Mouse (Mus musculus): ENCODE measurements around the gene Morn3.

Gene Morn3

DNA sequence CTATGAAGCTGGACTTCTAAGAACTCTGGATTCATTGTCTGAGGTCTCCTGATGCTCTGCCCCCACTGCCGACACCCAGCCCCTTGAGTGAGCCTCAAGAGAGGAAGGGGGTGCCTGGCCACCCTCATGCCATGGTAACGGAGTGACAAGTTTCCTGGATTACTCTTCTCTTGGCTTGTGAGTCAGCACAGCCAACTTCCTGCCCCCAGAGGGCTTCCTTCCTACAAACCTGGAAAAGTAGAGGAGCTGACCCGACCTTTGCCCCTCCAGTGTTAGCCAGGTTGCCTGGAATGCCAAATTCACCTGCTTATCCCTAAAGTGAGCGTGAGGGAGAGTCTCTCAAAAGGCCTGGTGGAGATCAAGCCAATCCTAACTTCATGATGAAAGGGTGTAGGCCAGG lies 29.3 kb downstream of the Morn3 start:
- CTCF ChIA-PET = no interaction called here
- POLR2A ChIA-PET = interaction anchor here in 2 of 4 experiments (0.6 to 6.3 kb wide), 7 partner anchors 12 to 122 kb away, joined by 3 to 56 read pairs (median 4); partner anchors contain the start of gene Kdm2b (in 1 of the 2)

- ChIA-PET CTCF (interaction anchor here in 3 of 4 experiments (0.6 to 3.4 kb wide), 22 partner anchors 8 to 156 kb away, joined by 3 to 28 read pairs (median 4); partner anchors contain the start of gene Morn3 (in 1 of the 3)), POLR2A (interaction anchor here (0.6 to 6.3 kb wide), 52 partner anchors 9 to 816 kb away, joined by 3 to 71 read pairs (median 7); partner anchors contain the start of genes Kdm2b (in 2 of the 4), Anapc5 (in 1 of the 4) and Rhof (in 1 of the 4))
These were observed 30.9 kb downstream of the Morn3 start for GRCm38 (mm10) chr5:123015915-123016314.

DNA sequence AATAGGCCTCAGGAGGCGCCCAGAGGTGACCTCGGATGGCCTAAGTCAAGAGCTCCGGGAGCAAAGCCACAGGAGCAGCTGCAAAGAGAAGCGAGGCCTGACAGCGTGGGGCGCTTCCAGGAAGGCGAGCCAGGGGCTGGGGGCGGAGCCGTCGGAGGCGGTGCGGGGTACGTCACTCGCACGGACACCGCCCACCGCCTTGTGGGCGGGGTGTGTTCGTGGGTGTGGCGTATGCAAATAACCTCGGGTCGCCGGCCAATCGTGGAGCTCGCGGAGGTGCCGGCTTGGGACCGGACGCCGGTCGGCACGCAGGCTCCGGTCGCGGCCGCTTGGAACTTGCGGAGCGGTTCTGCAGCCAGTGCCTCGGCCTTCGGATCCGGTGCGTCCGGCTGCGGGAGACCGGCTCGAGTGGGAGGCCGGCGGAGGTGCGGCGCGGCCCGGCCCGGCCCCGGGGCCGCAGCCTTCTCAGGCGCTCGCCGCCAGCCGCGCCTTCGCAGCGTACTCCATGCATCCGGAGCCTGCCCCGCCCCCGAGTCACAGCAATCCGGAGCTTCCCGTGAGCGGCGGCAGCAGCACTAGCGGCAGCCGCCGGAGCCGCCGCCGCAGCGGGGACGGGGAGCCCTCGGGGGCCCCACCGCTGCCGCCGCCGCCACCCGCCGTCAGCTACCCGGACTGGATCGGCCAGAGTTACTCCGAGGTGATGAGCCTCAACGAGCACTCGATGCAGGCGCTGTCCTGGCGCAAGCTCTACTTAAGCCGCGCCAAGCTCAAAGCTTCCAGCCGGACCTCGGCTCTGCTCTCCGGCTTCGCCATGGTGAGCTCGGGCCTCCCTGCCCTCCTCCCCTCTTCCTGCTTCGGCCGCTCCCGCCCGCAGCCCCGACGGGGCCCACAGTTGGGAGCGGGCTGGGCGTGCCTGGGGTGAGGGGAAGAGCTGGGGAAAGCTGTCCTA lies 31.8 kb downstream of the Morn3 start, which contains the start of gene Orai1:
TSS of gene Orai1 (plus strand) at position 322 of the 949 bp plus-strand sequence.
- ChIA-PET CTCF (interaction anchor here (0.5 to 3.4 kb wide), 62 partner anchors 9 to 955 kb away, joined by 3 to 28 read pairs (median 4); partner anchors contain the start of genes Kdm2b (in 1 of the 4), Morn3 (in 1 of the 4) and Rhof (in 1 of the 4)), POLR2A (interaction anchor here (0.5 to 6.3 kb wide), 108 partner anchors 9 to 1696 kb away, joined by 3 to 71 read pairs (median 4); partner anchors contain the start of genes Kdm2b (in 2 of the 4), Anapc5 (in 1 of the 4), Kntc1 (in 1 of the 4) and Rhof (in 1 of the 4))

- CTCF ChIA-PET = interaction anchor here (0.6 to 3.4 kb wide), 23 partner anchors 8 to 179 kb away, joined by 3 to 13 read pairs (median 4); no protein-coding TSS in a partner anchor
- POLR2A ChIA-PET = interaction anchor here in 3 of 4 experiments (0.5 to 6.3 kb wide), 36 partner anchors 8 to 735 kb away, joined by 3 to 71 read pairs (median 6); partner anchors contain the start of genes Kdm2b (in 2 of the 3), Kntc1 (in 1 of the 3) and Rsrc2 (in 1 of the 3)
These were observed 33.1 kb downstream of the Morn3 start for GRCm38 (mm10) chr5:123013599-123014315.

- ChIA-PET CTCF (interaction anchor here in 2 of 4 experiments (0.5 to 0.9 kb wide), 3 partner anchors 38 to 94 kb away, joined by 4 to 14 read pairs (median 6); no protein-coding TSS in a partner anchor), POLR2A (interaction anchor here in 1 of 4 experiments (0.6 to 0.7 kb wide), 2 partner anchors 13 to 25 kb away, joined by 3 read pairs; no protein-coding TSS in a partner anchor)
These were observed 35.1 kb downstream of the Morn3 start for GRCm38 (mm10) chr5:123011705-123012104.

DNA sequence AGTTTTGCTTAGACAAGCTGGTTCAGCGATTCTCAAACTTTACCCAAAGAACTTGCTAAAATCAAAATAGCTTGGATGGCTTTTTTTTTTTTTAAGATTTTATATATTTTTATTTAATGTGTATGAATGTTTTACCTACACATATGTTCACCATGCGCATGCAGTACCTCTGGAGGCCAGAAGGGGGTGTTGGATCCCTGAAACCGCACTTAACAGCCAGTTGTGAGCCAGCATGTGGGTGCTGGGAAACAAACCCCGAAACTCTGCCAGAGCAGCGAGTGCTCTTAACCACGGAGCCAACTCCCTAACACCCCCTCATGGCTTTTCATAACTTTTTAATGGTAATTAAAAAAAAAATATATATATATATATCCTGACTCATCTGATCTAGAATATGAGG lies 36.0 kb downstream of the Morn3 start:
- POLR2A ChIA-PET = interaction anchor here in 2 of 4 experiments (0.7 to 1.0 kb wide), 2 partner anchors 28 to 209 kb away, joined by 3 read pairs; no protein-coding TSS in a partner anchor
- CTCF ChIA-PET = interaction anchor here (0.6 to 1.3 kb wide), 12 partner anchors 12 to 343 kb away, joined by 3 to 9 read pairs (median 3); partner anchors contain the start of gene Rhof (in 1 of the 4)

GRCm38 (mm10) chr5:123009873-123010272 lies 36.9 kb downstream of the Morn3 start:
- CTCF ChIA-PET = interaction anchor here (0.6 to 1.3 kb wide), 10 partner anchors 11 to 231 kb away, joined by 3 to 5 read pairs (median 3); partner anchors contain the start of gene Rhof (in 1 of the 4)
- POLR2A ChIA-PET = interaction anchor here in 2 of 4 experiments (0.7 to 1.0 kb wide), 2 partner anchors 9 to 29 kb away, joined by 3 read pairs; no protein-coding TSS in a partner anchor

GRCm38 (mm10) chr5:123008877-123009493 lies 37.8 kb downstream of the Morn3 start:
- ChIA-PET CTCF (no interaction called here), POLR2A (interaction anchor here in 1 of 4 experiments (0.6 kb wide), 1 partner anchor 22 kb away, joined by 3 read pairs; no protein-coding TSS in a partner anchor)

- POLR2A ChIA-PET = interaction anchor here in 3 of 4 experiments (0.5 to 3.3 kb wide), 16 partner anchors 9 to 864 kb away, joined by 3 to 18 read pairs (median 4); partner anchors contain the start of genes Orai1 (in 3 of the 3), Kdm2b (in 1 of the 3) and Rhof (in 1 of the 3)
These were observed 40.9 kb downstream of the Morn3 start for GRCm38 (mm10) chr5:123005716-123006592.

DNA sequence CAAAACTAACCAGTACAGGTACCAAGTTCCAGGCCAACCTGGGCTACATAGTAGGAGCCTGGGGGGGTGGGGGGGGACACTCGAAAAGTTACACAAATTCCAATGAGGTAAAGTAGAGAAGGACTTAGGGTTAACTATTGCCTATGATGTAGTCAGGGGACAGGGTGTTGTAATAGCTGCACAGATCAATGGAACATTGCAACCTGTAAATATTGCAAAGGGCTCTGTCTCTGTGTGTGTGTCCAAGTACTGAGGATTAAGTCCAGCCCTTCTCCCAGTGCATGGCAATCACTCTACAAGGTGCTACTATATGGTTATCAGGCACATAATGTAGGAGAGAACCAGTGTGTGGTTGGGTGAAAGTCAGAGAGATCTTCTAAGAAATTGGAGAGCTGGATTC lies 45.9 kb downstream of the Morn3 start:
- ChIA-PET CTCF (interaction anchor here in 1 of 4 experiments (0.6 to 2.6 kb wide), 3 partner anchors 14 to 220 kb away, joined by 3 to 6 read pairs (median 5); partner anchors contain the start of gene Orai1), POLR2A (interaction anchor here in 3 of 4 experiments (0.6 to 3.9 kb wide), 13 partner anchors 9 to 172 kb away, joined by 3 to 20 read pairs (median 3); partner anchors contain the start of gene Orai1 (in 1 of the 3))

More at GRCm38 (mm10) chr5:123005716-123006592, 40.9 kb downstream of the Morn3 start:
- CTCF ChIA-PET = interaction anchor here (0.5 to 2.1 kb wide), 8 partner anchors 9 to 69 kb away, joined by 3 to 10 read pairs (median 4); partner anchors contain the start of gene Orai1 (in 2 of the 4)

DNA sequence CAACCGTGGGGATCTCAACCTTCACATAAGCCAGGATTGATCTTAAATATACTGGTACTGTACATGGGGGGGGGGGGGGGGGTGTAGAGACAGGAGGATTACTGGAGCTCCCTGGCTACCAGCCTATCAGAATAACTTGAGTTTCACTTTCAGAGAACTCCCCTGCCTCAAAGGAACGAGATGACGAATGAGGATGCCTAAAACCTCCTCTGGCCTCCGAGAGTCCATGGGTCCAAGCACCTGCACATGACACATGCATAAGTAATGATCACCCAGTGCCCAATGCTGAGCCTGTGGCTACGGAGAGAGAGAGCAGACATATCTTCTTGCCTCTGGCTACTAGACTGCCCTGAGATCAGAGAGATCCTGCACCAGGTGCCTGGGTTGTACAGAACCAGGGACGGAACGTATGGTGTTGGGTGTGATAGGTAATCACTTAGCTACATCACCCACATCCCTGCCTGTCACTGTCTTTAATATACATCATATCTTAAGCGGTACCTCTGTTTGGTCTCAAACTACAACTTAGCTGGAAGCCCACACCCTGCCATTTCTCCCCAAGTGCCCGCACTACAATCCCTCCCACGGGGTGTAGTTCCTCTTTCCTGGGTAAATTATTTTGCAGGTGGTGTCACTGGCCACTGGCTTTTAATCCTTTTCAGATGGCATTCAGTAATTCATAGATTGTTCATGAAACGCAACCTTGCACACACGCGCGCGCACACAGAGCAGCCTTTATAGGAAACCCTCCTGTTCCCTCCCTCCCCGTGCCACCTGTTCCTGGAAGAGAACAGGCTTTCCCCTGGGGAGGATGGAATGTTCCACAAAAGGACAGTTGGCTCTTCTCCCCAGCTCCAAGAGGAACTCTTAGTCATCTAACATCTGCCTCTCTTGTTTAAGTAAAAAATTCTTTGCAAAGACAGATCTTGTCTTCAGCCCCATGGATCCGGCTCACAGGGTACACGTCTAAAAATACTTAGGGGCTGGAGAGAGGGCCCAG lies 49.3 kb downstream of the Morn3 start:
- CTCF ChIA-PET = interaction anchor here in 2 of 4 experiments (0.6 to 1.8 kb wide), 2 partner anchors 17 to 233 kb away, joined by 3 to 5 read pairs; partner anchors contain the start of gene Orai1 (in 1 of the 2)

DNA sequence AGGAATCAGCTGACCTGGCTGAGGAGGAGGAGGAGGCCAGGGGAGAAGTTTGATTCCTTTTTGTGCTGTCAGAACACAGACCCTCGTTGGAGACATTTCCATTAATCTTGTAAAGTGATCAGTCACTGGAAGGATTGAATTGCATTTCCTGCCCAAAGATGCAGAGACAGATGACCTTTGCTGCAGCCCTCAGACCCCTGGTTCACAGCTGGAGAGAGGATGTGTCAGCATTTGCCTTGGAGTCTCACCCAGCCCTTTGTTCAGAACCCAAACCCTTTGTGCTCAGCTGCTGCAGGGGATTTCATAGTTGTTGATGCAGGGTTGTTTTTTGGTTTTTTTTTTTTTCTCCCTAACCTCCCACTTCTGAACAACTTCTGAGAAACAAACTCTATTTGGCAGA lies 51.9 kb downstream of the Morn3 start:
- CTCF ChIA-PET = interaction anchor here in 3 of 4 experiments (0.6 to 1.7 kb wide), 9 partner anchors 10 to 885 kb away, joined by 3 to 5 read pairs (median 4); partner anchors contain the start of gene Orai1 (in 2 of the 3)
- POLR2A ChIA-PET = interaction anchor here (0.6 to 6.6 kb wide), 20 partner anchors 9 to 1075 kb away, joined by 3 to 50 read pairs (median 3); partner anchors contain the start of gene Orai1 (in 3 of the 4)

More for the DNA sequence above, 49.3 kb downstream of the Morn3 start:
- POLR2A ChIA-PET = interaction anchor here in 2 of 4 experiments (0.6 to 6.6 kb wide), 10 partner anchors 8 to 20 kb away, joined by 3 to 50 read pairs (median 5); partner anchors contain the start of gene Orai1 (in 2 of the 2)

GRCm38 (mm10) chr5:122994303-122994846 lies 52.4 kb downstream of the Morn3 start:
- ChIA-PET POLR2A (interaction anchor here (0.6 to 6.6 kb wide), 12 partner anchors 9 to 264 kb away, joined by 3 to 50 read pairs (median 4); partner anchors contain the start of gene Orai1 (in 3 of the 4)), CTCF (interaction anchor here in 3 of 4 experiments (0.7 to 1.7 kb wide), 7 partner anchors 10 to 884 kb away, joined by 3 to 5 read pairs (median 4); partner anchors contain the start of gene Orai1 (in 2 of the 3))

DNA sequence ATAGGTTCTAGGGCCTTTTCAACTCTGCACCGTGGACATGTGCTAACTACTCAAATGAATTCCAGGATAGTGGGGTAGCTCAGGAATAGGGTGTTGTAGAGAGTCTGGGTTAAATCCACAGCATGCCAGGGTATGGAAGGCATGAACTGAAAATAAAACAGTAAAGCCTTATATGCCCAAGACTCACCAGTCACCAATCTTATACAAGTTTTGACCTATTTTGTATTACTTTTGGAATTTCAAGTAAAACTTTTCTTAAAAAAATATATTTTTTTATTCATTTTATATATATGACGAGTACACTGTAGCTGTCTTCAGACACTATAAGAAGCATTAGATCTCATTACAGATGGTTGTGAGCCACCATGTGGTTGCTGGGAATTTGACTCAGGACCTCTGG lies 53.0 kb downstream of the Morn3 start:
- CTCF ChIA-PET = no interaction called here
- POLR2A ChIA-PET = interaction anchor here in 3 of 4 experiments (0.6 to 6.6 kb wide), 7 partner anchors 10 to 659 kb away, joined by 3 to 50 read pairs (median 6); partner anchors contain the start of gene Orai1 (in 3 of the 3)

All from embryonic stem cell, embryonic (primary cell).